Comparison of ENCODE assay signal across 8 mouse cellular contexts in genomic region chr3:129533743-129534530, GRCm38 (mm10). TPM values are rescaled to one million over a fixed set of nuclear protein-coding genes. Genes with fewer than 3 reads are reported as not detected.
DNase-seq lines count a peak whose midpoint lies in the region; ATAC-seq and TF ChIP-seq lines count a peak whose summit lies in the region.

No protein-coding gene starts in this region.

- no peaks in the 10 kb centered on the region for H3K27me3 ChIP-seq in forebrain, postnatal 0 days (ENCODE audit: insufficient read depth, low read length)
- no peaks in the 10 kb centered on the region for H3K27me3 ChIP-seq in lung, embryonic 16.5 days (ENCODE audit: control insufficient read depth, insufficient read depth, low read depth, low read length)

- ATAC-seq in forebrain, postnatal 0 days, result peak; percentile 32
- peak; percentile 59 for ATAC-seq in lung, embryonic 16.5 days (ENCODE audit: low read depth)

- peak overlapping the region; percentile 74 for H3K4me2 ChIP-seq in forebrain, postnatal 0 days (ENCODE audit: low read depth)
- H3K4me2 ChIP-seq in lung, embryonic 16.5 days (ENCODE audit: low read depth, low read length), result peak overlapping the region; percentile 89

- no peak; the same call in 1 of the 2 replicates for TF ChIP-seq CTCF in forebrain, postnatal 0 days (IDR thresholded peaks at IDR 0.05; ENCODE audit: low read depth)

- under 1% methylated on average over 64 of the region's 74 CpGs for WGBS in forebrain, postnatal 0 days
- WGBS in lung, embryonic 16.5 days, result under 1% methylated on average over 50 of the region's 74 CpGs

- no peak for DNase-seq in ES-E14 (ENCODE audit: low read depth, low spot score)
- peak; percentile 72 to 79 for DNase-seq in cerebellum, adult 18-20 months
- peak; percentile 75 for DNase-seq in forebrain, postnatal 0 days
- peak; percentile 78 for DNase-seq in heart, postnatal 4 days
- DNase-seq in layer of hippocampus, postnatal 10 days (ENCODE audit: low spot score in 2 of 2), result peak; percentile 76 to 84
- peak; percentile 59 for DNase-seq in ovary, postnatal 10 days (ENCODE audit: low spot score)
- DNase-seq in thymus, postnatal 0 days (ENCODE audit: low spot score), result peak; percentile 69

- in situ Hi-C loops in ES-E14 (cut with MboI; ENCODE audit: low sequenced_read_pairs in 2 of 2, unreplicated experiment in 2 of 2), result no loop called here

- H3K36me3 ChIP-seq in ES-E14 (ENCODE audit: control insufficient read depth, insufficient read depth, low read length, poor library complexity, severe bottlenecking), result peaks cover 3% of the 10 kb centered on the region; the same call in 1 of the 2 replicates
- H3K36me3 ChIP-seq in forebrain, postnatal 0 days (ENCODE audit: insufficient read depth), result no peaks in the 10 kb centered on the region
- H3K36me3 ChIP-seq in lung, embryonic 16.5 days (ENCODE audit: control insufficient read depth, insufficient read depth, low read length), result no peaks in the 10 kb centered on the region

- peaks cover 10 to 31% of the 10 kb centered on the region in 2 experiments for H3K4me1 ChIP-seq in ES-E14 (ENCODE audit: control insufficient read depth in 2 of 2, insufficient read depth in 2 of 2, low read length in 2 of 2, poor library complexity in 1 of 2)
- H3K4me1 ChIP-seq in forebrain, postnatal 0 days (ENCODE audit: insufficient read depth), result peaks cover 20% of the 10 kb centered on the region
- peaks cover 17% of the 10 kb centered on the region for H3K4me1 ChIP-seq in lung, embryonic 16.5 days (replicated peaks; ENCODE audit: control insufficient read depth, insufficient read depth, low read length)

- no peaks in the 10 kb centered on the region for H3K9me3 ChIP-seq in ES-E14 (ENCODE audit: control insufficient read depth, insufficient read depth, low read depth, low read length)
- H3K9me3 ChIP-seq in forebrain, postnatal 0 days (ENCODE audit: low read length), result no peaks in the 10 kb centered on the region
- H3K9me3 ChIP-seq in lung, embryonic 16.5 days (ENCODE audit: control insufficient read depth, low read length), result no peaks in the 10 kb centered on the region

- peak overlapping the region; percentile 90 for H3K9ac ChIP-seq in ES-E14 (ENCODE audit: insufficient read depth, low read depth, low read length, poor library complexity, severe bottlenecking)
- peak overlapping the region; percentile 92 for H3K9ac ChIP-seq in forebrain, postnatal 0 days
- peak overlapping the region; percentile 96 for H3K9ac ChIP-seq in lung, embryonic 16.5 days (ENCODE audit: low read length)

- H3K4me3 ChIP-seq in ES-E14 (ENCODE audit: insufficient read depth in 1 of 2, low read depth in 1 of 2, low read length in 2 of 2, poor library complexity in 1 of 2, severe bottlenecking in 1 of 2), result peak overlapping the region; percentile 70 to 84
- peak overlapping the region; percentile 92 for H3K4me3 ChIP-seq in forebrain, postnatal 0 days (ENCODE audit: low read depth, low read length)
- peak overlapping the region; percentile 69 for H3K4me3 ChIP-seq in lung, embryonic 16.5 days (ENCODE audit: low read length)

- peak overlapping the region; percentile 56 for H3K27ac ChIP-seq in ES-E14 (ENCODE audit: insufficient read depth, low read depth, low read length, poor library complexity, severe bottlenecking)
- H3K27ac ChIP-seq in forebrain, postnatal 0 days (ENCODE audit: low read depth, low read length), result peak overlapping the region; percentile 96
- peak overlapping the region; percentile 88 for H3K27ac ChIP-seq in lung, embryonic 16.5 days (ENCODE audit: low read length)

TF ChIP-seq in ES-E14, 5 proteins besides CTCF, POLR2A, EP300 and RAD21:
- TF ChIP-seq MAFK (IDR thresholded peaks at IDR 0.05; ENCODE audit: insufficient read depth, low read depth, low read length) (no peak), CHD2 (IDR thresholded peaks at IDR 0.05; ENCODE audit: low read depth, low read length) (no peak), ZNF384 (IDR thresholded peaks at IDR 0.05; ENCODE audit: low read depth, low read length) (no peak), HCFC1 (IDR thresholded peaks at IDR 0.05; ENCODE audit: borderline replicate concordance, insufficient read depth, low read length) (no peak), ZC3H11A (IDR thresholded peaks at IDR 0.05; ENCODE audit: borderline replicate concordance, low read depth, low read length) (no peak)
TF ChIP-seq in ES-E14: peak in this region for 0.

RNA-seq across cellular contexts. Expression of gene Elovl6, which starts 1.8 kb away (rescaled TPM):
- total RNA-seq in ES-E14 (2012; rRNA removed), result 109 and 118 TPM in 2 replicates
- total RNA-seq in forebrain, postnatal 0 days (2014; rRNA removed), result 46.9 and 51.9 TPM in 2 replicates
- 28.2 and 39.1 TPM in 2 replicates for polyA plus RNA-seq in forebrain, postnatal 0 days (2015; fragmentation: Nextera tagmentation; extraction: Ambion mirVana)
- total RNA-seq in heart, postnatal 4 days (2021), result 1 to 10 TPM; 3.7 TPM
- 10 to 100 TPM; 53.8 to 55.6 TPM for total RNA-seq in layer of hippocampus, postnatal 10 days (2021)
- 8.1 and 12.3 TPM in 2 replicates for polyA plus RNA-seq in lung, embryonic 16.5 days (2015; fragmentation: Nextera tagmentation; extraction: Ambion mirVana)
- 6.6 and 9.2 TPM in 2 replicates for polyA plus RNA-seq in thymus, postnatal 0 days (2015; fragmentation: Nextera tagmentation; extraction: Ambion mirVana)

Comparison
In these comparisons a context has a peak if more than half of its experiments do, and no peak if none do; other contexts are left out.
1. RNA of gene Elovl6, which starts 1.8 kb away (total RNA-seq): 109 to 118 TPM in ES-E14, 53.8 to 55.6 TPM in layer of hippocampus, postnatal 10 days and 46.9 to 51.9 TPM in forebrain, postnatal 0 days; 3.7 TPM in heart, postnatal 4 days; every median in the first group is over 10 times any median in the second.
2. Peak in every context shown above with its lines, with median percentiles within 50 percentile points of each other: H3K27ac ChIP-seq, H3K4me3 ChIP-seq and H3K9ac ChIP-seq.